Mouse (Mus musculus) layer of hippocampus, postnatal 25 days (tissue): ENCODE data around the gene Gm4214. TPM values are rescaled to one million over a fixed set of nuclear protein-coding genes. Genes with fewer than 3 reads are reported as not detected.
"Not testable (repeated sequence)": the region's sequence is repeated elsewhere in the genome, so short reads cannot be mapped to it uniquely, and the experiment has no call there.

Experiments used
- DNase-seq, 2 experiments: peaks; one replicate each; pipeline ENCODE4 v3.0.0; 2022; ENCODE audit warnings: mixed read lengths in 2 of 2, low spot score in 1 of 2; ENCODE audit errors: extremely low spot score in 1 of 2
- total RNA-seq, 2 experiments: library from RNA; stranded (reverse); gene quantifications; 2 replicates each; pipeline ENCODE4 v1.2.3; 2021

The Gm4214 gene
- not detected for total RNA-seq

DNA sequence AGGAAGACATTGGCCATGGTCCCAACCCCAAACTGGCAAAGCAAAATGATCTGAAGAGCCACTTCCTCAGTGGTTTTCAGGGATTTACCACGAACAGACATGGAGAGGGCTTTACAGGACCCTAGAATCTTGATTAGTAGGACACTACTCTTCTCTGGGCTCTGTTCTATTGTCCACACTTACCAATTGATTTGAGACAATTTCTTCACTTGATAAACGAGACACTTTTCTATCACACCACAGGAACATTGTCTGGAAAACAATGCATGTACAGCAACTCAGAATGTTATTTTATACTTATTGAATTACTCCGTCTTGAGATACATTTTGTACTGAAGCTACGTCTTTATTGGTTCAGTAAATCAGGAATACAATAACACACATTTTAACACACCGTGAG lies at the start of gene Gm4214:
Gene Gm4214, minus strand, starts transcription at position 101 of the 400 bp plus-strand sequence.
- not testable (repeated sequence) for DNase-seq

- DNase-seq, result not testable (repeated sequence)
These were observed 35.4 kb upstream of the Gm4214 start, which contains the start of gene Gm4216 for GRCm38 (mm10) chr7:23019823-23020222. Gene Gm4216, minus strand, starts transcription at chr7:23019923.

Other genes starting within 250 kb of the Gm4214 start
- gene Vmn1r157, start 223.0 kb downstream of the Gm4214 start, total RNA-seq, result not detected
- not detected for gene Vmn1r158, start 193.9 kb downstream of the Gm4214 start, total RNA-seq
- not detected for gene Vmn1r159, start 141.1 kb downstream of the Gm4214 start, total RNA-seq
- not detected for gene Vmn1r160, start 113.4 kb downstream of the Gm4214 start, total RNA-seq
- gene Gm4216, start 35.2 kb upstream of the Gm4214 start, total RNA-seq, result not detected
- not detected for gene Vmn1r163, start 70.9 kb upstream of the Gm4214 start, total RNA-seq
- not detected for gene Gm8720, start 82.8 kb upstream of the Gm4214 start, total RNA-seq
- gene Gm10662, start 159.8 kb upstream of the Gm4214 start, total RNA-seq, result not detected
- gene Vmn1r165, start 232.7 kb upstream of the Gm4214 start, total RNA-seq, result not detected